Comparison of ENCODE assay signal across 24 mouse cellular contexts in genomic region chr10:125333799-125334198, GRCm38 (mm10). TPM values are rescaled to one million over a fixed set of nuclear protein-coding genes. Genes with fewer than 3 reads are reported as not detected.
DNase-seq lines count a peak whose midpoint lies in the region; ATAC-seq lines count a peak whose summit lies in the region.
"Had no signal": no experiment of that assay in that cellular context is flagged by ENCODE, and none has a peak within 500 bp of the region (broad histone marks: within the 10 kb centered on the region; RNA-seq: fewer than 3 reads in every experiment).

No protein-coding gene starts in this region.

- no peaks in the 10 kb centered on the region for H3K27me3 ChIP-seq in heart, embryonic 12.5 days (replicated peaks)
- H3K27me3 ChIP-seq in heart, embryonic 11.5 days (ENCODE audit: control insufficient read depth, insufficient read depth, low read length): no peaks in the 10 kb centered on the region
- H3K27me3 ChIP-seq in heart, embryonic 16.5 days (ENCODE audit: control insufficient read depth, insufficient read depth, low read length): no peaks in the 10 kb centered on the region
- H3K27me3 ChIP-seq: CH12.LX; embryonic facial prominence, embryonic 12.5 days; forebrain, embryonic 13.5 days; forebrain, embryonic 15.5 days; Patski had no signal

- 50% methylated on average over 5 of the region's 5 CpGs for WGBS in heart, embryonic 12.5 days
- WGBS in heart, embryonic 11.5 days (ENCODE audit: insufficient replicate concordance): 52% methylated on average over 5 of the region's 5 CpGs
- WGBS in heart, embryonic 16.5 days: 52% methylated on average over 5 of the region's 5 CpGs

- no peak overlapping the region for H3K4me2 ChIP-seq in heart, embryonic 12.5 days
- H3K4me2 ChIP-seq in heart, embryonic 11.5 days: no peak overlapping the region
- no peak overlapping the region for H3K4me2 ChIP-seq in heart, embryonic 16.5 days (ENCODE audit: low read depth, low read length)
- H3K4me2 ChIP-seq: embryonic facial prominence, embryonic 12.5 days; forebrain, embryonic 13.5 days; forebrain, embryonic 15.5 days had no signal

- H3K4me3 ChIP-seq in heart, embryonic 12.5 days: no peak overlapping the region
- no peak overlapping the region for H3K4me3 ChIP-seq in heart, embryonic 11.5 days (ENCODE audit: low read depth, low read length)
- no peak overlapping the region for H3K4me3 ChIP-seq in heart, embryonic 16.5 days (ENCODE audit: low read length)
- H3K4me3 ChIP-seq: embryonic facial prominence, embryonic 10.5 days; embryonic facial prominence, embryonic 12.5 days; forebrain, embryonic 13.5 days; forebrain, embryonic 15.5 days had no signal

- H3K4me1 ChIP-seq in heart, embryonic 12.5 days (replicated peaks): peaks cover 25% of the 10 kb centered on the region
- peaks cover 8% of the 10 kb centered on the region for H3K4me1 ChIP-seq in heart, embryonic 11.5 days (ENCODE audit: control insufficient read depth, insufficient read depth, low read length)
- H3K4me1 ChIP-seq in heart, embryonic 16.5 days (ENCODE audit: control insufficient read depth, insufficient read depth, low read length): peaks cover 9% of the 10 kb centered on the region; the same call in 1 of the 2 replicates

- H3K9ac ChIP-seq in heart, embryonic 12.5 days: no peak overlapping the region
- H3K9ac ChIP-seq in heart, embryonic 11.5 days (ENCODE audit: low read depth, low read length): no peak overlapping the region
- no peak overlapping the region for H3K9ac ChIP-seq in heart, embryonic 16.5 days (ENCODE audit: low read length)
- H3K9ac ChIP-seq: embryonic facial prominence, embryonic 12.5 days; forebrain, embryonic 13.5 days; forebrain, embryonic 15.5 days had no signal

- peak; percentile 61 for ATAC-seq in heart, embryonic 12.5 days (ENCODE audit: insufficient number of reproducible peaks, low FRiP score)
- no peak for ATAC-seq in heart, embryonic 11.5 days (replicated peaks; ENCODE audit: insufficient number of reproducible peaks, low FRiP score, low TSS enrichment)
- ATAC-seq in heart, embryonic 16.5 days (replicated peaks; ENCODE audit: extremely low read depth, insufficient read depth, low FRiP score): peak; percentile 39
- ATAC-seq: activated CD4-positive, CD25-positive, alpha-beta regulatory T cell, adult 4 months; CD4-positive, CD25-positive, alpha-beta regulatory T cell, adult 4 months; forebrain, embryonic 13.5 days; forebrain, embryonic 15.5 days; Patski had no signal

- H3K9me3 ChIP-seq in heart, embryonic 12.5 days (replicated peaks): no peaks in the 10 kb centered on the region
- H3K9me3 ChIP-seq in heart, embryonic 11.5 days (replicated peaks; ENCODE audit: control insufficient read depth, low read length): no peaks in the 10 kb centered on the region
- H3K9me3 ChIP-seq in heart, embryonic 16.5 days (replicated peaks; ENCODE audit: control insufficient read depth, low read length): no peaks in the 10 kb centered on the region
- H3K9me3 ChIP-seq: embryonic facial prominence, embryonic 10.5 days; embryonic facial prominence, embryonic 12.5 days; forebrain, embryonic 13.5 days; forebrain, embryonic 15.5 days had no signal

- intact Hi-C loops in heart, postnatal 14 days (cut with DNase I): no loop called here

- no peak overlapping the region for H3K27ac ChIP-seq in heart, embryonic 12.5 days (ENCODE audit: poor library complexity, severe bottlenecking)
- H3K27ac ChIP-seq in heart, embryonic 11.5 days (ENCODE audit: low read depth, low read length): no peak overlapping the region
- no peak overlapping the region for H3K27ac ChIP-seq in heart, embryonic 16.5 days (ENCODE audit: low read length)
- H3K27ac ChIP-seq: embryonic facial prominence, embryonic 10.5 days; embryonic facial prominence, embryonic 12.5 days; forebrain, embryonic 13.5 days; forebrain, embryonic 15.5 days had no signal

- no peaks in the 10 kb centered on the region for H3K36me3 ChIP-seq in heart, embryonic 12.5 days
- H3K36me3 ChIP-seq in heart, embryonic 11.5 days (ENCODE audit: control insufficient read depth, insufficient read depth, low read length): no peaks in the 10 kb centered on the region
- no peaks in the 10 kb centered on the region for H3K36me3 ChIP-seq in heart, embryonic 16.5 days (ENCODE audit: control insufficient read depth, insufficient read depth)
- H3K36me3 ChIP-seq: embryonic facial prominence, embryonic 10.5 days; embryonic facial prominence, embryonic 12.5 days; forebrain, embryonic 15.5 days; G1E had no signal

- DNase-seq in heart, adult 8-10 months (ENCODE audit: low spot score): no peak
- DNase-seq in heart, postnatal 4 days: peak; percentile 20
- no peak for DNase-seq in heart, postnatal 14 days
- DNase-seq: adrenal gland, adult 8-10 months; adrenal gland, postnatal 14 days; adrenal gland, postnatal 36 days; B cell, adult 2 months; cerebellum, adult 11-12 months; cerebellum, adult 2 months; cerebellum, adult 9-10 months; cerebellum, postnatal 10 days; cerebellum, postnatal 25 days had no signal

RNA-seq across cellular contexts. Expression of gene Slc16a7, which starts 55.5 kb away (rescaled TPM):
- 4.6 and 5.6 TPM in 2 replicates for polyA plus RNA-seq in heart, embryonic 12.5 days (2016; fragmentation: Nextera tagmentation; extraction: Ambion mirVana)
- 5.0 and 6.1 TPM in 2 replicates for polyA plus RNA-seq in heart, embryonic 11.5 days (2014; fragmentation: Nextera tagmentation; extraction: Ambion mirVana)
- 4.3 and 4.6 TPM in 2 replicates for polyA plus RNA-seq in heart, embryonic 16.5 days (2015; fragmentation: Nextera tagmentation; extraction: Ambion mirVana)
- 10 to 100 TPM in 2 of 4 experiments, 1 to 10 TPM in 2; 6.7 to 20.2 (median 13.1) TPM for total RNA-seq in heart, adult 8-10 months (2022)
- 10 to 100 TPM; 24.4 to 26.4 TPM for total RNA-seq in heart, postnatal 4 days (2021)
- total RNA-seq in heart, postnatal 14 days (2021): 10 to 100 TPM; 10.8 to 11.2 TPM
- total RNA-seq: CH12.LX had no signal
- polyA plus RNA-seq: G1E had no signal
